Mouse (Mus musculus) spleen, adult 18-20 months (tissue): ENCODE results near the gene Reep3.

Source experiments
- DNase-seq, 2 experiments: peaks; one replicate each; pipeline ENCODE4 v3.0.0; 2022; ENCODE audit warnings: mixed read lengths in 2 of 2

Reep3 gene

GRCm38 (mm10) chr10:67109635-67110034 lies 12.9 kb upstream of the Reep3 start:
- no peak for DNase-seq

DNA sequence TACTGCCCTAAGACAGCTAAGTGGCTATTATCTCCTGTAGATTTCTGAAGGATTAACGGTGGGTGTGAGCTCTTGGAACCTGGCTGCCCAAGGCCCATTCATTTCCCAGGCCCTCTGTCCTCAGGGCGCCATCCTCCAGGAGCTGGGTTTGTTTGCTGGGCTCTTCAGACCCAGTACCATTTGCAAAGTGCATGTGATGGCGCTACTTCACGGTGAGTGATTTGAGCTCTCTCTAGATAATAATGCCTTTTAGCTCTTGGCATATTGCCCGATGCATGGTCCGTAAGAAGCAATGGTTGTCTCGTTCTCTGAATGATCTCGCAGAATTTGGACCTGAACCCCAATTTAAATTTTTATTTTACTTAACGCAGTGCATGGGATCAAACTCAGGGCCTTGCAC lies 11.4 kb upstream of the Reep3 start:
- no peak for DNase-seq

DNA sequence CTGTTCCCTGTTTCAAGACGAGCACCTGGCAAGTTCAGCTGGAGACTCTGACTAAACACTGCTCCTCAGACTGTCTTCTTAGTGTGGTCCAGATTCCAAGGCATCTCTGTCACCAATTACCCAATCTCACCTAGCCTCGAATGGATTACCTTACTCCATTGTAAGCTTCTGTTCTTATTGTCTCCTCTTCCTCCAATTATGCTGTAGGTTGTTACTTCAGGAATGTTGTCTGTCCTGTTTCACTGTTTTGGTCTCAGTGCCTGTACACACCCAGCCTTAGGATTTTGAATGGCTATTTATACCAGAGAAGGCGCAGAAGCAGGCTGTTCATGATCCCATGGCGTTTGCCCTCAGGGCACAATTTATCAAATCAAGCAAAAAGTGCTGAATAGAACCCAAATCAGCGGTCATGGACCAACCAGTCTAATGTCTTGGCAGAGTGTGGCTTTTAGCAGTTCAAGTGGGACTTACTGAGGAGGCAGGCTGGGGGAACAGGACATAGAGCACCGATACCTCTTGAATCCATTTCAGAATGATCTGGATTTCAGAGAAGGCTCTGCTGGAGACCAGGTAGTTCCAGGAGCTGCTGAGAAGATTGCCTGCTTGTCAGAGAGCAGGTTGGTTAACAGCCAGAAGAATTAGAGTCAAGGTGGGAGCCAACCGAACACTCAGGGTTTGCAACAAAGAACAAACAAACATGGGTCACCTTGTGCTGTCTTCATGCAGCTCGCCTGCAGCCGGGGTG lies 10.4 kb upstream of the Reep3 start:
- no peak for DNase-seq

- DNase-seq, result no peak
Observed at GRCm38 (mm10) chr10:67106400-67106799, 9.7 kb upstream of the Reep3 start.

DNA sequence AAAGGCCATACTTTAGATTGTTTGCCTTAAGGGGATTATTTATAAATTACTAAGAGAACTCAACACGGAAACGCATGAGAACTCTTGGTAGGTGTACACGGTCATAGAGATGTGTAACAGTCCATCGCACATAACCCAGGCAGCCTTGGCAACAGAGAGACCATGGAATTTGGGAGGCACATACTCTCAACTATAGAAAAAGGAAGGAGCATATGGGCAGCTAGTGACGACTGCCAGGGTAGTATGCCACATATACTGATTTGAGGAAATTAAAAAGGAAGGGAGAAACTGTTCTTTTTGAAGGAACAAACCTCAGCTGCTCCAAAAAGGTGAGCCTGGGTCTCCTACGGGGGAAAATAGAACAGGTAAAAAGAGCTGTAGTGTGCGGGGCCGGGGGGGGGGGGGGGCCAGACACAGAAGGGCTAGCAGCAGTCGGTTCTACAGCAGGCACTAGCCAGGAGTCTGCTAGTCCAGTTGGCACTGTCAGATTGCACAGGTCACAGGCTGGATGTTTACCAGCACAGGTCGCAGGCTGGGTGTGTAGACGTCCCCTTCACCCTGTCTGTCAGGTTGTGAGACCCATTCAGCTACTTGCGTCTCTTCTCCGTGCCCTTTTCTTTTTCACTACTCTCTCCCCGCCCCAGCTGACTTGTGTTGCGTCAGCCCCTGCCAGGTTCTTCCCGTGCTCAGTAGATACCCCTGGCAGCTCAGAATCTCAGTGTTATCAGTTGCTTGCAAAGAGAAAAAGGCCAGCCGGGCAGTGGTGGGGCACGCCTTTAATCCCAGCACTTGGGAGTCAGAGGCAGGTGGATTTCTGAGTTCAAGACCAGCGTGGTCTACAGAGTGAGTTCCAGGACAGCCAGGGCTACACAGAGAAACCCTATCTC lies 8.8 kb upstream of the Reep3 start:
- DNase-seq, result no peak

GRCm38 (mm10) chr10:67104543-67104942 lies 7.8 kb upstream of the Reep3 start:
- no peak for DNase-seq

- no peak for DNase-seq
Observed at GRCm38 (mm10) chr10:67100831-67101251, 4.1 kb upstream of the Reep3 start.

GRCm38 (mm10) chr10:67100011-67100661 lies 3.4 kb upstream of the Reep3 start:
- no peak for DNase-seq

DNA sequence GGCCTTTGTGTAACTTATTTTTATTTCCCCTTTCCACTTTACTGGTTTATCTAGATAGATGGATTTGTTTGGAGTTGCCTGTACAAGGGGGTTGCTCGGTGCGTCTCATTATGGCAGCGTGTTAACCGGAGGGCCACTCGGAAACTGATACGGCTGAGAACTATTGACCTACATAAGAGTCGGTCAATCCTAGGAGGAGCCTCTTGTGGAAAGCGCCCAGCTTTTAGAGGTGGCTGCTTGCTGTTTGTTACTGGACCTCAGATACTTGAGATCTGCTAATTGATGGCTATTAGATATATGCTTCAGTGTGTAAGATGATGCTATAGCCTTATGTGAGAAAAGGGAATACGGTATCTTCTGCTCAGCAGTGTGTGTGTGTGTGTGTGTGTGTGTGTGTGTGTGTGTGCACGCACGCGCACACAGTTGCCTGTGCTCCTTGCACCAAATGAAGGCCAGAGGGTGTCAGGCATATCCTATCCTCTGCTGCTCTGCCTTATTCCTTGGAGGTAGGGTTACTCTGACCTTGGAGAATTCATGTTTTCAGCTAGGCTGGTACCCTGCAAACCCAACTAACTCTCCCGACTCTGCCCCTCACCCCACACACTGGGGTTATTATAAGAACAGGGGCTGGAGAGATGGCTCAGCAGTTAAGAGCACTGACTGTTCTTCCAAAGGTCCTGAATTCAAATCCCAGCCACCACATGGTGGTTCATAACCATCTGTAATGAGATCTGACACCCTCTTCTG lies 2.6 kb upstream of the Reep3 start:
- no peak for DNase-seq

DNA sequence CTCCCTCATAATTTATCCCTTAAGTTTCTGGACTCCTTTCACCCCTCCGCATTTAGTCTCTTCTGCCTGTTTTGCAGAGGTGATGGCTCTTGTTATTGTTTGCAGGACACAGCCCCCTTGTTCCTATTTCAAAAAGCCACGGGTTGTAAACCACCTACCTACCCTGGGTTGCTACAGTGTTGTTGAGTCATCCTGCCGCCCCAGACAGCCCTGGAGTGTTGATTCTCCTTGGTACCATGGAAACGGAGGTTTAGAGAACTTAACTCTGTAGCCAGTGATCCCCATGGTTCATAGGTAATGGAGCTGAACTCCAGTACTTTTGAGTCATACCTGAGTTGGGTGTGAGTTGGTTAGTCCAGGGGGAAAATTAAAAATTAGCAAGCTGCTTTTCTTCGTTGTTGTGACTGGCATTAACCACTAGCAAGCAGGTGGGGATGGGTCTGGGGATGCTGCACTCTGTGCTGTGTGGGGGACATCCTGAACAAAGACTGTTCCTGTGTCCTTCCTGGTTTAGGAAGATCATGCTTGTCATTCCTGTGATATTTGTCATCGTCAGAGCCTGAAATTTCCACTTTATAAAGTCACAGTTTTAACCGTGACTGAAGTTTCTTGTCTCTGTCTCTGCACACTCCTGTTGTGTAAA lies 1.8 kb upstream of the Reep3 start:
- DNase-seq, result no peak

DNA sequence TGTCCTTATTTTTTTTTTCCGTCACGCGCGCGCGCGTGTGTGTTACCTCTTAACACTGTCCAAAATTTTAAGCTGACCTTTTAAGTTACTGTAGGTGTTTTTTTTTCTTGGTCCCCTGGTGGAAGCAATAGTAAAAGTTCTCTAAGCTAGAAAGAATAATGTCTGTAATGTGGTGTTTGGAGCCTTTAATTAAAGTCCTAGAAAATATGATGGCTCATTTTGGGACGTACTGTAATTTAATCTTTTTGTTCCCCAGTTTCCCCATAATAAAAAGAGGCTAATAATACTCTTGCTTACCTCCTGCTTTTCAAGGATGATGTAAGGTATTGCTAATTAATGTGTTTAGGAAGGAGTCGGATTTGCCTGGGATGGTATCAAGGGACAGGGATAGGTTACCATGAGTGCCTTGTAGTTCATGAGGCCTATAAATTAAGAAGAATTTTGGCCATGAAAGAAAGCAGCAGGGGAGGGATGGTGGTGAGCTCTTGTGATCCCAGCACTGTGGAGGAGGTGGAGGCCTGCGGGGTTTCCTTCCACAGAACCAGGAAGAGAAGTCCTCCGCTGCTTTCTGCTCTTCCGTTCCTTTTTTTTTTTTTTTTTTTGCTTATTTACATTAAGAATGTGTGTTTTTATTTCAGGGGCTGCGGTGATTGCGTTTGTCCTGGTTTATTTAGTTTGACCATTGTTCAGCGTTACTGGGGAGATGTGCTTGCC lies 849 bp upstream of the Reep3 start:
- no peak for DNase-seq

DNA sequence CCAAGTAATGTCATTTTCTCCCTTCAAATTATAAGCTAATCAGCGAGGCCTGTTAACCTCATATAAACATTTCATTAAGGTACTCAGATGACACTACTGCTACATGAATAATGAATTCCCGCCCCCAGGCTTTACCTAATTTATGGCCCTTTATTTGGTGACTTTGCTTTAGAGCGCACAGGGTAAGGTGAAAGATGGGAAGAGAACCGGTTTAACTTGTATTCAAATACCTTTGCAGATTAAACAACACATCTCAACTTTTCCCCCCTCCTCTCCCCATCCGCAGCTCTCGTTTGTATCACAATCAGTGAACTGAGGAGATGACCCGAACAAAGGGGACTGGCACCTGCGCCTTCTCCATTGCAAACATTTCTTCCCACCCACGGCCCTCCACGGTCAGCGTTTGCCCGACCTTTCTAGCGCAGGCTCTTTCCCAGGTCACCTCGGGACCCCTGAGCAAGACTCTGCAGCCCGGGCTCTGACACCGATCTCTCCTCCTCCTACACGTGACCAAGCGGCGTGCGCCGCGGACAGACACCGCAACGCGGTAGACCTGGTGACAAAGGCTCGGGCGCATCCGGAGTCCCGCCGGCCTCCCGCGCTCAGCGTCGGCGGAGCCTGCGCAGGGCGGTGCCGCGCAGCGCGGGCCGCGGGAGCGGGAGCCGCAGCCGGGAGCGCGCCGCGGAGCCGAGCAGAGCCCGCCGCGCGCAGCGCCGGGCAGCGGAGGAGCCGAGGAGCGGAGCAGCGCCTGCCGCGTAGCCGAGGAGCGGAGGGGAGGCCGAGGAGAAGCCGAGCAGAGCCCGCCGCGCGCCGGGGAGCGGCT lies 736 bp downstream of the Reep3 start, which contains the start of gene Jmjd1c:
Gene Jmjd1c (plus strand): TSS at position 328 of the 823 bp plus-strand sequence.
- peak; percentile 62 to 68 for DNase-seq

- DNase-seq, result no peak
Observed at GRCm38 (mm10) chr10:67094922-67095321, 1.8 kb downstream of the Reep3 start.

DNA sequence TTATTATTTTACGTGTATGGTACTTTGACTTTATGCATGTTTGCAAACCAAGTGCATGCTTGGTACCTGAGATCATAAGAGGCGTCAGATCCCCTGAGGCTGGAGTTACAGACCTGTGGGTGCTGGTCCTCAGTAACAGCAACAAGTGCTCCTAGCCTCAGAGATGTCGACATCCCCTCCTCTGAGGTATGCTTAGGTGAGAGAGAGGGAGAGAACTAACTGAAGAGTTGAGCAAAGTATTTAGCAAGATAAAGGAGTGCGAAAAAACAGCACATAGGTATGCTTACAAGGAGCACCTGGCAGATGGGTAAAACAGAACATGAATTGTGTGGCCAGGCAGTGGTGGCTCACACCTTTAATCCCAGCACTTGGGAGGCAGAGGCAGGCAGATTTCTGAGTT lies 6.1 kb downstream of the Reep3 start:
- no peak for DNase-seq

DNA sequence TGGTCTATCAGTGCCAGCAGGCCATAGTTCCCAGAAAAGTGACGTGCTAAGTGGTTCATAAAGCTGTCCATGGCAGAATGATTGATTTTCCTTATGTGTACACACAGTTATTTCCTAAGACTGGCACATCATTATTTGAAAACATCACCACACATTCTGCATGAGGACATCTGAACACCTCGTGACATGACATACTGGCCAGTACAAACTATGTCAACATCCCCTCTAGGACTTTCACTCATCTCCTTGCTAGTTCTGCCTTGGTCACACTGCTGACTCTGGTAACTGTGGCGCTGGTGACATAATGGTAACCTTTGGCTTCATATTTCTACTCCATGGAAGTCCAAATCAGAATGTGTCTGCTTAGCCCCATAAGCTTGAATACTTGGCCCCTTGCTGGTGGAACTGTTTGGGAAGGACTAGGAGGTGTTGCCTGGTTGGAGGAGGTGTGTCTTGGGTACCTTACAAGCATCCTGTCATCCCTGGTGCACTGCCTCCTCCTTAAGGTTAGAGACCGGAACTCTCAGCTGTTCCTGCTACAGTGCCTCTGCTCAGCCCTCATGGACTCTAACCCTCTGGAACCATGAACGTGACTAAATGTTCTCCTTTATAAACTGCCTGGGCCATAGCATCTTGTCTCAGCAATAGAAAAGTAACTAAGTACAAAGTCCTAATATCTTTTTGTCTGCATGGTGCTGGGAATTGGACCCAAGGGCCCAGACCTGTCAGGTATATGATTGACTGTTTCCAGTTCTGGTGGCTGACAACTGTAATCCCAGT lies 9.1 kb downstream of the Reep3 start:
- no peak for DNase-seq

DNA sequence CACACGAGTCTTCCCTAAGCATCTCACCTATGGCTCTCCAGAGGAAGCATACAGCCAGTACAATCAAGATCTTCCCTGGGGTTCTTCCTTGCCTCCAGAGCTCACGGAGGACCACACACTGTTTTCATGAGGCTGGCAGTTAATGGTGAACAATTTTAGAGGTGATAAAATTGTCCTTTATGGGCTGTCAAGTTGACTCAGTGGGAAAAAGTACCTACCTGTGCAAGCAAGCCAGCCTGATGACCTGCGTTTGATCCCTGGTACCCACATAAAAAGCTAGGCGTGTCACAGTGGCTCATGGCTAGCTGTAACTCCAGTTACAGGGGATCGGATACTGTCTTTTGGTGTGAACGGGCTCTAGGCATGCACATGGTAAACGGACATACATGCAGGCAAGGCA lies 10.8 kb downstream of the Reep3 start:
- no peak for DNase-seq

- no peak for DNase-seq
Observed at GRCm38 (mm10) chr10:67085124-67085523, 11.6 kb downstream of the Reep3 start.

GRCm38 (mm10) chr10:67083446-67084166 lies 13.1 kb downstream of the Reep3 start:
- no peak for DNase-seq

DNA sequence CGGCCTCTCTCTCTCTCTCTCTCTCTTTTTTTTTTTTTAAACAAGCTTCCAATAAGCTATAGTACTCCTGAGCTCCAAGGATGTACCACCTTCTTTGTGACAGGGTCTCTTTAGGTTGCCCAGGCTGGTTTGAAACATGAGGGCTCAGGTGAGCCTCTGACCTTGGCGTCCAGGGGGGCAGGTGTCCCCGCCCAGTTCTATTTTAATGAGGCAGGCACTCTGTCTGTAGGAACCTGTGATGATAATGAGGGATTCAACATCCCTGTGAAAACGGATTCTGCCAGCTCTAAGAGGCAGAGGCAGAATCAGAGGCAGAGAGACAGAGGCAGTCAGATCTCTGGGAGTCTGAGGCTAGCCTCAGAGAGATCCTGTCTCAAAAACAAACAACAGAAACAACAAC lies 14.2 kb downstream of the Reep3 start:
- no peak for DNase-seq
